Mouse (Mus musculus) limb, embryonic 10.5 days (tissue): ENCODE results near the gene Asb11. TPM values are rescaled to one million over a fixed set of nuclear protein-coding genes. Genes with fewer than 3 reads are reported as not detected.

Experiments
- DNase-seq: peaks from one replicate; pipeline ENCODE4 v3.0.0-alpha.2; 2017; ENCODE audit warnings: low spot score
- H3K27ac ChIP-seq: fragments of 300-500 bp; sonication (generic); 2 replicates; pipeline ENCODE4 v1.5.1; 2016; ENCODE audit warnings: mild to moderate bottlenecking
- H3K27me3 ChIP-seq: fragments of 300-500 bp; sonication (generic); 2 replicates; pipeline ENCODE4 v1.6.1; 2016; ENCODE audit warnings: low read depth, mild to moderate bottlenecking; ENCODE audit not compliant: poor library complexity, severe bottlenecking
- H3K36me3 ChIP-seq: fragments of 300-500 bp; sonication (generic); 2 replicates; pipeline ENCODE4 v1.6.1; 2016; ENCODE audit warnings: mild to moderate bottlenecking, moderate library complexity
- H3K4me1 ChIP-seq: fragments of 300-500 bp; sonication (generic); 2 replicates; pipeline ENCODE4 v1.6.1; 2016
- H3K4me3 ChIP-seq: fragments of 300-500 bp; sonication (generic); 2 replicates; pipeline ENCODE4 v1.5.1; 2016; ENCODE audit warnings: mild to moderate bottlenecking, moderate library complexity
- H3K9me3 ChIP-seq: fragments of 300-500 bp; sonication (generic); replicated peaks from 2 replicates; pipeline ENCODE4 v1.6.1; 2016; ENCODE audit warnings: mild to moderate bottlenecking
- WGBS: fragments of 180-500 bp; shearing (Covaris S2); methylation state at CpG from one replicate; pipeline ENCODE4 v1.1.7; 2016; 5-methylcytosine and 5-hydroxymethylcytosine counted together
- polyA plus RNA-seq: library from polyadenylated mRNA; unstranded; fragments of >200 nt; fragmentation: Nextera tagmentation; extraction: Ambion mirVana; gene quantifications from 2 replicates; pipeline ENCODE4 v1.2.1, GENCODE M21; 2016

The Asb11 gene
- polyA plus RNA-seq, 1 experiment from 2014 or later, result not detected

GRCm38 (mm10) chrX:164427295-164427694 lies 9.5 kb upstream of the Asb11 start:
- no peak overlapping the region for H3K4me3 ChIP-seq
- H3K4me1 ChIP-seq, result no peaks in the 10 kb centered on the region
- no peaks in the 10 kb centered on the region for H3K9me3 ChIP-seq
- WGBS, result 92% methylated on average over 4 of the region's 4 CpGs
- no peak for DNase-seq
- peaks cover 97% of the 10 kb centered on the region for H3K27me3 ChIP-seq
- H3K36me3 ChIP-seq, result peaks cover 71% of the 10 kb centered on the region
- no peak overlapping the region for H3K27ac ChIP-seq

GRCm38 (mm10) chrX:164428224-164428623 lies 8.6 kb upstream of the Asb11 start:
- 87% methylated on average over 2 of the region's 2 CpGs for WGBS
- Histone ChIP-seq H3K4me1 (no peaks in the 10 kb centered on the region), H3K36me3 (peaks cover 69% of the 10 kb centered on the region), H3K9me3 (no peaks in the 10 kb centered on the region), H3K27me3 (peaks cover 96% of the 10 kb centered on the region), H3K4me3 (no peak overlapping the region), H3K27ac (no peak overlapping the region)
- no peak for DNase-seq

- H3K27ac ChIP-seq, result no peak overlapping the region
- no peaks in the 10 kb centered on the region for H3K9me3 ChIP-seq
- peaks cover 79% of the 10 kb centered on the region for H3K27me3 ChIP-seq
- DNase-seq, result no peak
- H3K4me1 ChIP-seq, result no peaks in the 10 kb centered on the region
- H3K36me3 ChIP-seq, result peaks cover 57% of the 10 kb centered on the region
- WGBS, result 91% methylated on average over 6 of the region's 6 CpGs
- no peak overlapping the region for H3K4me3 ChIP-seq
Observed at GRCm38 (mm10) chrX:164430621-164431020, 6.2 kb upstream of the Asb11 start.

- no peak for DNase-seq
- no peak overlapping the region for H3K4me3 ChIP-seq
- no peaks in the 10 kb centered on the region for H3K4me1 ChIP-seq
- peaks cover 80% of the 10 kb centered on the region for H3K27me3 ChIP-seq
- no peaks in the 10 kb centered on the region for H3K9me3 ChIP-seq
- no peak overlapping the region for H3K27ac ChIP-seq
- 90% methylated on average over 2 of the region's 2 CpGs for WGBS
- H3K36me3 ChIP-seq, result peaks cover 57% of the 10 kb centered on the region
Observed at GRCm38 (mm10) chrX:164431133-164431532, 5.7 kb upstream of the Asb11 start.

- Histone ChIP-seq H3K27me3 (peaks cover 80% of the 10 kb centered on the region), H3K4me1 (no peaks in the 10 kb centered on the region), H3K36me3 (peaks cover 57% of the 10 kb centered on the region), H3K9me3 (no peaks in the 10 kb centered on the region), H3K27ac (no peak overlapping the region), H3K4me3 (no peak overlapping the region)
- no peak for DNase-seq
- 95% methylated on average over 6 of the region's 6 CpGs for WGBS
Observed at GRCm38 (mm10) chrX:164431541-164431940, 5.3 kb upstream of the Asb11 start.

- Histone ChIP-seq H3K4me3 (no peak overlapping the region), H3K4me1 (no peaks in the 10 kb centered on the region), H3K27me3 (peaks cover 80% of the 10 kb centered on the region), H3K27ac (no peak overlapping the region), H3K9me3 (no peaks in the 10 kb centered on the region), H3K36me3 (peaks cover 55% of the 10 kb centered on the region)
- no peak for DNase-seq
- 90% methylated on average over 9 of the region's 9 CpGs for WGBS
Observed at GRCm38 (mm10) chrX:164432682-164433081, 4.1 kb upstream of the Asb11 start.

- Histone ChIP-seq H3K27ac (no peak overlapping the region), H3K4me3 (no peak overlapping the region), H3K4me1 (no peaks in the 10 kb centered on the region), H3K9me3 (no peaks in the 10 kb centered on the region), H3K27me3 (peaks cover 91% of the 10 kb centered on the region), H3K36me3 (no peaks in the 10 kb centered on the region)
- 90% methylated on average over 7 of the region's 7 CpGs for WGBS
- no peak for DNase-seq
Observed at GRCm38 (mm10) chrX:164439462-164439861, 2.7 kb downstream of the Asb11 start.

- Histone ChIP-seq H3K36me3 (no peaks in the 10 kb centered on the region), H3K27me3 (peaks cover 94% of the 10 kb centered on the region)
- 88% methylated on average over 2 of the region's 2 CpGs for WGBS
Observed at GRCm38 (mm10) chrX:164440140-164440539, 3.3 kb downstream of the Asb11 start.

GRCm38 (mm10) chrX:164440703-164441102 lies 3.9 kb downstream of the Asb11 start:
- no peaks in the 10 kb centered on the region for H3K4me1 ChIP-seq
- H3K27ac ChIP-seq, result no peak overlapping the region
- H3K4me3 ChIP-seq, result no peak overlapping the region
- H3K9me3 ChIP-seq, result no peaks in the 10 kb centered on the region
- H3K27me3 ChIP-seq, result peaks cover 92% of the 10 kb centered on the region
- no peak for DNase-seq
- H3K36me3 ChIP-seq, result no peaks in the 10 kb centered on the region
- whole genome bisulfite sequencing, result 88% methylated on average over 3 of the region's 3 CpGs

More at GRCm38 (mm10) chrX:164440140-164440539, 3.3 kb downstream of the Asb11 start:
- Histone ChIP-seq H3K9me3 (no peaks in the 10 kb centered on the region), H3K4me3 (no peak overlapping the region), H3K27ac (no peak overlapping the region), H3K4me1 (no peaks in the 10 kb centered on the region)
- DNase-seq, result no peak

- Histone ChIP-seq H3K27me3 (peaks cover 92% of the 10 kb centered on the region), H3K9me3 (no peaks in the 10 kb centered on the region), H3K36me3 (no peaks in the 10 kb centered on the region), H3K4me3 (no peak overlapping the region), H3K4me1 (no peaks in the 10 kb centered on the region), H3K27ac (no peak overlapping the region)
- 79% methylated on average over 3 of the region's 3 CpGs for WGBS
- no peak for DNase-seq
Observed at GRCm38 (mm10) chrX:164441306-164441705, 4.5 kb downstream of the Asb11 start.

GRCm38 (mm10) chrX:164445601-164446000 lies 8.8 kb downstream of the Asb11 start:
- 83% methylated on average over 12 of the region's 12 CpGs for WGBS
- Histone ChIP-seq H3K9me3 (no peaks in the 10 kb centered on the region), H3K27ac (no peak overlapping the region), H3K4me3 (no peak overlapping the region), H3K27me3 (peaks cover 68% of the 10 kb centered on the region), H3K36me3 (no peaks in the 10 kb centered on the region), H3K4me1 (no peaks in the 10 kb centered on the region)
- no peak for DNase-seq

GRCm38 (mm10) chrX:164446106-164446551 lies 9.3 kb downstream of the Asb11 start:
- Histone ChIP-seq H3K9me3 (no peaks in the 10 kb centered on the region), H3K4me1 (no peaks in the 10 kb centered on the region), H3K27ac (no peak overlapping the region), H3K27me3 (peaks cover 67% of the 10 kb centered on the region), H3K36me3 (no peaks in the 10 kb centered on the region), H3K4me3 (no peak overlapping the region)
- 86% methylated on average over 10 of the region's 10 CpGs for WGBS
- no peak for DNase-seq

GRCm38 (mm10) chrX:164446835-164447681 lies 10.3 kb downstream of the Asb11 start:
- H3K4me3 ChIP-seq, result no peak overlapping the region
- no peaks in the 10 kb centered on the region for H3K9me3 ChIP-seq
- H3K4me1 ChIP-seq, result no peaks in the 10 kb centered on the region
- H3K27ac ChIP-seq, result no peak overlapping the region
- DNase-seq, result no peak
- H3K36me3 ChIP-seq, result no peaks in the 10 kb centered on the region
- WGBS, result 91% methylated on average over 9 of the region's 9 CpGs
- H3K27me3 ChIP-seq, result peaks cover 65% of the 10 kb centered on the region
